8 mouse cellular contexts compared by ENCODE assay signal in genomic region chr19:5448354-5449150, GRCm38 (mm10). TPM values are rescaled to one million over a fixed set of nuclear protein-coding genes. Genes with fewer than 3 reads are reported as not detected.
DNase-seq lines count a peak whose midpoint lies in the region; ATAC-seq and TF ChIP-seq lines count a peak whose summit lies in the region.

No protein-coding gene starts in this region.

- intact Hi-C loops in left cerebral cortex, adult 2 months (cut with DNase I) = no loop called here
- intact Hi-C loops in left cerebral cortex, postnatal 4 days (cut with DNase I) = no loop called here

- no peak overlapping the region for H3K9ac ChIP-seq in heart, postnatal 0 days (replicated peaks; ENCODE audit: low read depth, low read length)

- no peaks in the 10 kb centered on the region for H3K9me3 ChIP-seq in heart, postnatal 0 days (replicated peaks; ENCODE audit: control insufficient read depth, low read length)

- H3K4me2 ChIP-seq in heart, postnatal 0 days (ENCODE audit: low read depth, low read length) = peak overlapping the region; percentile 95

- 4% methylated on average over 36 of the region's 36 CpGs for WGBS in heart, postnatal 0 days

- TF ChIP-seq CTCF in left cerebral cortex, adult 2 months (IDR thresholded peaks at IDR 0.05) = no peak
- no peak for TF ChIP-seq CTCF in heart, postnatal 0 days (IDR thresholded peaks at IDR 0.05; ENCODE audit: low read depth)

- ATAC-seq in heart, postnatal 0 days (ENCODE audit: insufficient read depth, low read depth) = no peak
- peak; percentile 77 for ATAC-seq in megakaryocyte, adult 5-6 weeks (ENCODE audit: poor library complexity, severe bottlenecking)

- H3K4me1 ChIP-seq in heart, postnatal 0 days (ENCODE audit: control insufficient read depth, insufficient read depth) = peaks cover 16% of the 10 kb centered on the region; the same call in 1 of the 2 replicates

- H3K27ac ChIP-seq in left cerebral cortex, adult 2 months = no peak overlapping the region
- H3K27ac ChIP-seq in heart, postnatal 0 days (ENCODE audit: low read depth) = no peak overlapping the region

- peaks cover 32% of the 10 kb centered on the region for H3K27me3 ChIP-seq in heart, postnatal 0 days (ENCODE audit: control insufficient read depth, insufficient read depth, low read length)

- peaks cover under 1% of the 10 kb centered on the region; the same call in 1 of the 2 replicates for H3K36me3 ChIP-seq in heart, postnatal 0 days (replicated peaks; ENCODE audit: control insufficient read depth, insufficient read depth, low read length)

- no peak for DNase-seq in left cerebral cortex, adult 2 months (ENCODE audit: extremely low spot score in 1 of 2, low spot score in 2 of 2)
- no peak for DNase-seq in left cerebral cortex, adult 18-20 months (ENCODE audit: low spot score in 2 of 2)
- DNase-seq in adrenal gland, postnatal 14 days = peak; percentile 62
- DNase-seq in heart, postnatal 0 days (ENCODE audit: low spot score) = no peak
- DNase-seq in cerebellum, postnatal 14 days = no peak
- DNase-seq in left cerebral cortex, postnatal 4 days = no peak
- no peak for DNase-seq in right cerebral cortex, postnatal 10 days (ENCODE audit: low spot score in 2 of 2)

- peak overlapping the region; percentile 66; the same call in 1 of the 2 replicates for H3K4me3 ChIP-seq in left cerebral cortex, adult 2 months
- peak overlapping the region; percentile 55 for H3K4me3 ChIP-seq in heart, postnatal 0 days (ENCODE audit: low read depth, low read length)

- no peak for TF ChIP-seq EP300 in heart, postnatal 0 days (IDR thresholded peaks at IDR 0.05; ENCODE audit: low read depth)

RNA-seq across cellular contexts. Expression of gene Fosl1, which starts 1.2 kb away (rescaled TPM):
- under 1 TPM in 1 of 2 experiments, not detected in 1; 0.65 TPM for total RNA-seq in left cerebral cortex, adult 2 months (2021)
- not detected for total RNA-seq in left cerebral cortex, adult 18-20 months (2021)
- total RNA-seq in adrenal gland, postnatal 14 days (2021) = 0.98 and 1.1 TPM in 2 replicates
- total RNA-seq in heart, postnatal 0 days (2014; rRNA removed; ENCODE audit: low replicate concordance) = not detected in 2 replicates
- polyA plus RNA-seq in heart, postnatal 0 days (2015; fragmentation: Nextera tagmentation; extraction: Ambion mirVana) = 0.12 TPM in 1 of 2 replicates, not detected in the other
- 0.48 and 1.2 TPM in 2 replicates for total RNA-seq in megakaryocyte, adult 5-6 weeks (2015)
- total RNA-seq in megakaryocyte, adult 5-6 weeks (2017) = 0.69 and 0.95 TPM in 2 replicates
- not detected for total RNA-seq in left cerebral cortex, postnatal 4 days (2021)

RNA-seq across cellular contexts. Expression of gene Ccdc85b, which starts 9.1 kb away (rescaled TPM):
- total RNA-seq in left cerebral cortex, adult 2 months (2021) = 10 to 100 TPM; 29.5 to 30.6 TPM
- total RNA-seq in left cerebral cortex, adult 18-20 months (2021) = 10 to 100 TPM; 28.3 to 31.5 TPM
- 8.8 and 11.2 TPM in 2 replicates for total RNA-seq in adrenal gland, postnatal 14 days (2021)
- 9.2 and 11.3 TPM in 2 replicates for total RNA-seq in heart, postnatal 0 days (2014; rRNA removed; ENCODE audit: low replicate concordance)
- polyA plus RNA-seq in heart, postnatal 0 days (2015; fragmentation: Nextera tagmentation; extraction: Ambion mirVana) = 10.2 and 10.6 TPM in 2 replicates
- total RNA-seq in megakaryocyte, adult 5-6 weeks (2015) = 0.80 and 1.1 TPM in 2 replicates
- total RNA-seq in megakaryocyte, adult 5-6 weeks (2017) = 1.7 TPM in 2 replicates
- total RNA-seq in left cerebral cortex, postnatal 4 days (2021) = 10 to 100 TPM; 20.8 to 21.6 TPM

RNA-seq across cellular contexts. Expression of gene Fibp, which starts 11.9 kb away (rescaled TPM):
- 10 to 100 TPM; 88.9 to 92.1 TPM for total RNA-seq in left cerebral cortex, adult 2 months (2021)
- 10 to 100 TPM; 91.2 to 98.9 TPM for total RNA-seq in left cerebral cortex, adult 18-20 months (2021)
- 70.8 and 92.6 TPM in 2 replicates for total RNA-seq in adrenal gland, postnatal 14 days (2021)
- 81.6 and 86.4 TPM in 2 replicates for total RNA-seq in heart, postnatal 0 days (2014; rRNA removed; ENCODE audit: low replicate concordance)
- polyA plus RNA-seq in heart, postnatal 0 days (2015; fragmentation: Nextera tagmentation; extraction: Ambion mirVana) = 142 and 146 TPM in 2 replicates
- 55.8 and 64.9 TPM in 2 replicates for total RNA-seq in megakaryocyte, adult 5-6 weeks (2015)
- 93.9 and 115 TPM in 2 replicates for total RNA-seq in megakaryocyte, adult 5-6 weeks (2017)
- total RNA-seq in left cerebral cortex, postnatal 4 days (2021) = 100 to 1,000 TPM; 124 to 139 TPM

RNA-seq across cellular contexts. Expression of gene Ctsw, which starts 19.8 kb away (rescaled TPM):
- total RNA-seq in left cerebral cortex, adult 2 months (2021) = under 1 TPM; 0.36 to 0.47 TPM
- under 1 TPM; 0.33 to 0.61 TPM for total RNA-seq in left cerebral cortex, adult 18-20 months (2021)
- 0.85 and 4.2 TPM in 2 replicates for total RNA-seq in adrenal gland, postnatal 14 days (2021)
- total RNA-seq in heart, postnatal 0 days (2014; rRNA removed; ENCODE audit: low replicate concordance) = not detected in 2 replicates
- 0.42 and 0.73 TPM in 2 replicates for polyA plus RNA-seq in heart, postnatal 0 days (2015; fragmentation: Nextera tagmentation; extraction: Ambion mirVana)
- 5.7 and 12.6 TPM in 2 replicates for total RNA-seq in megakaryocyte, adult 5-6 weeks (2015)
- 5.9 and 9.1 TPM in 2 replicates for total RNA-seq in megakaryocyte, adult 5-6 weeks (2017)
- 1 to 10 TPM; 1.3 to 2.1 TPM for total RNA-seq in left cerebral cortex, postnatal 4 days (2021)

RNA-seq across cellular contexts. Expression of gene AI837181, which starts 23.6 kb away (rescaled TPM):
- 10 to 100 TPM; 68.0 to 74.1 TPM for total RNA-seq in left cerebral cortex, adult 2 months (2021)
- 10 to 100 TPM; 73.6 to 75.6 TPM for total RNA-seq in left cerebral cortex, adult 18-20 months (2021)
- 36.8 and 45.1 TPM in 2 replicates for total RNA-seq in adrenal gland, postnatal 14 days (2021)
- total RNA-seq in heart, postnatal 0 days (2014; rRNA removed; ENCODE audit: low replicate concordance) = 47.4 and 59.1 TPM in 2 replicates
- polyA plus RNA-seq in heart, postnatal 0 days (2015; fragmentation: Nextera tagmentation; extraction: Ambion mirVana) = 38.1 and 40.5 TPM in 2 replicates
- 20.3 and 23.7 TPM in 2 replicates for total RNA-seq in megakaryocyte, adult 5-6 weeks (2015)
- total RNA-seq in megakaryocyte, adult 5-6 weeks (2017) = 8.9 and 15.6 TPM in 2 replicates
- total RNA-seq in left cerebral cortex, postnatal 4 days (2021) = 10 to 100 TPM; 49.9 to 51.7 TPM
